Mouse (Mus musculus): Measurements from ENCODE around the gene Gm128.

DNA sequence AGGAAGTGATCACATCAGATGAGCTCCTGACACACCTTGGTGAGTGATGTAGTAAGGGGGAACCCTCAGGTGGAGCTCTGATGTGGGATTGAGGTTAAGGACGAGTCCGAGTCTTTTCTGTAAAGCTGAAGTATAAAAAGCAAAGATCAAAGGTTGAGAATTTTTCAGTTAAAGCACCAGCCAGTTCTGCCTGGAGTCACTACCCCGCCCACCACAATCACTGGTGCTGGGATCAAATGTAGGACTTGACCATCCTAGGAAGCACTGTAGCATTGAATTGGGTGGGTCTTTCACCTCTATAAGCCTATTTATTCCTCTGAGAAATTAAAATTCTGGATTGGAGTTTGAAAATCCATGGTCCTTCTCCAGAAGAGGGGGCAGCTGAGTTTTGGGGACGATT, 49.6 kb upstream of the Gm128 start:
- TF ChIP-seq CTCF (IDR thresholded peaks at IDR 0.05; ENCODE audit: low read depth) (no peak), EP300 (IDR thresholded peaks at IDR 0.05; ENCODE audit: low read depth) (no peak)

Data from liver, postnatal 0 days (tissue).